Mouse (Mus musculus) cerebellum, adult 2 months (tissue): ENCODE data around the gene Malsu1.

ENCODE experiments used
- CTCF ChIP-seq: fragments of 200-500 bp; IDR thresholded peaks from 2 replicates; pipeline ENCODE4 v1.5.1; 2011; ENCODE audit warnings: low read depth, mild to moderate bottlenecking, control low read depth, low read length, moderate library complexity, borderline replicate concordance; ENCODE audit not compliant: insufficient read depth
- POLR2A ChIP-seq: fragments of 200-500 bp; IDR thresholded peaks from 2 replicates; pipeline ENCODE4 v1.6.1; 2011; ENCODE audit warnings: low read length, control low read depth, borderline replicate concordance; ENCODE audit not compliant: insufficient read depth

DNA sequence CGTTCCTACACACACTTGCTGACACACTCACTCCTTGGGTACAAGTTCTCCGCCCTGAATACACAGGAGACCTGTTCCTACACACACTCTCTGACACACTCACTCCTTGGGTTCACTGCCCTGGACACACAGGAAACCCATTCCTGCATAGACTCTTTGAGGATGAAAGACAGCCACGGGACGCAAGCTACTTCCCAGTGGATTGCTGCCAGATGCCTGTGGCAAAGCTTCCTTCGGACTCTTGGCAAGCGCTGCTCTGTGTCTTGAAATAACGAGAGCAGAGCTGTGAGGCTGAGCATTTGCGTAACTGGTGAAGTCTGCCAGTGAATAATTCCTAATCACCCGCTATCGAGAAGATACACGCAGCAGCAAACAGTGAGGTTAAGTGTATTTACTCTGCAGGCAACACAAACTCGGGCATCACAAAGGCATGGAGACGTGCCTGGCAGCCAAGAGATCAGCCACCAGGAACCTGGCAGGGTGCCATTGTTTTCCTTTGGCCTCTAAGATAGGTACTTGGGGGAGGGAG is 23.4 kb downstream of the Malsu1 start:
- TF ChIP-seq CTCF (no peak), POLR2A (no peak)
